Mouse (Mus musculus) kidney, adult 8-10 months (tissue): ENCODE measurements around the gene Gimap1.

ENCODE experiments used
- DNase-seq, 2 experiments: peaks; one replicate each; pipeline ENCODE4 v3.0.0; 2022

Gimap1 gene

GRCm38 (mm10) chr6:48740501-48741169 lies 1.8 kb downstream of the Gimap1 start:
- DNase-seq = no peak

- DNase-seq = peak in 1 of 2 experiments; percentile 19
Measured at GRCm38 (mm10) chr6:48741273-48741672, 2.4 kb downstream of the Gimap1 start.

GRCm38 (mm10) chr6:48741711-48742206 lies 2.9 kb downstream of the Gimap1 start:
- DNase-seq = peak; percentile 69 to 84

GRCm38 (mm10) chr6:48742422-48743351 lies 3.8 kb downstream of the Gimap1 start:
- peak; percentile 91 for DNase-seq

- no peak for DNase-seq
Measured at GRCm38 (mm10) chr6:48745490-48745889, 6.6 kb downstream of the Gimap1 start.

GRCm38 (mm10) chr6:48745959-48746889 lies 7.4 kb downstream of the Gimap1 start, which contains the start of gene Gimap5:
Gene Gimap5, plus strand, starts transcription at chr6:48746197.
- DNase-seq = peak; percentile 67 to 72

GRCm38 (mm10) chr6:48747091-48747966 lies 8.5 kb downstream of the Gimap1 start:
- peak in 1 of 2 experiments; percentile 22 for DNase-seq

GRCm38 (mm10) chr6:48763567-48764270 lies 24.9 kb downstream of the Gimap1 start:
- no peak for DNase-seq

- DNase-seq = peak in 1 of 2 experiments; percentile 37
Measured at GRCm38 (mm10) chr6:48764496-48764895, 25.6 kb downstream of the Gimap1 start.

GRCm38 (mm10) chr6:48768178-48768869 lies 29.5 kb downstream of the Gimap1 start:
- no peak for DNase-seq

GRCm38 (mm10) chr6:48768933-48769332 lies 30.1 kb downstream of the Gimap1 start:
- no peak for DNase-seq

- no peak for DNase-seq
Measured at GRCm38 (mm10) chr6:48770696-48771095, 31.8 kb downstream of the Gimap1 start, which contains the start of gene Gimap3. Gene Gimap3, minus strand, starts transcription at chr6:48770851.

- DNase-seq = peak; percentile 86 to 87
Measured at GRCm38 (mm10) chr6:48772030-48772429, 33.2 kb downstream of the Gimap1 start.

- DNase-seq = no peak
Measured at GRCm38 (mm10) chr6:48784406-48784805, 45.6 kb downstream of the Gimap1 start.

GRCm38 (mm10) chr6:48785189-48785588 lies 46.3 kb downstream of the Gimap1 start:
- peak; percentile 51 to 64 for DNase-seq

GRCm38 (mm10) chr6:48785601-48786000 lies 46.7 kb downstream of the Gimap1 start:
- DNase-seq = no peak

- DNase-seq = no peak
Measured at GRCm38 (mm10) chr6:48787867-48788266, 49.0 kb downstream of the Gimap1 start.
